In genomic region chr1:149069570-149069969, GRCm38 (mm10) we compare ENCODE assay signal across 22 mouse cellular contexts.
DNase-seq lines count a peak whose midpoint lies in the region; TF ChIP-seq lines count a peak whose summit lies in the region.
"Had no signal": no experiment of that assay in that cellular context is flagged by ENCODE, and none has a peak within 500 bp of the region (broad histone marks: within the 10 kb centered on the region; RNA-seq: fewer than 3 reads in every experiment).

No protein-coding gene starts in this region.

- no peak overlapping the region for H3K9ac ChIP-seq in MEL (ENCODE audit: control insufficient read depth, low read depth, low read length, poor library complexity, severe bottlenecking)

- H3K79me2 ChIP-seq in MEL (ENCODE audit: control insufficient read depth, insufficient read depth, low read length, poor library complexity): no peaks in the 10 kb centered on the region

- H3K4me1 ChIP-seq in MEL (ENCODE audit: control insufficient read depth in 1 of 2, insufficient read depth in 2 of 2, low read length in 2 of 2): peaks cover 10 to 16% of the 10 kb centered on the region in 2 experiments; a peak in 3 of 4 replicates

- no peak for TF ChIP-seq CTCF in MEL (IDR thresholded peaks at IDR 0.05 in 2 of 3, conservative IDR thresholded peaks at IDR 0.05 in 1 of 3; ENCODE audit: control insufficient read depth in 1 of 3, insufficient read depth in 1 of 3, low read depth in 2 of 3, low read length in 3 of 3, poor library complexity in 1 of 3, severe bottlenecking in 1 of 3)

- peak; percentile 86 to 93 for TF ChIP-seq EP300 in MEL (IDR thresholded peaks at IDR 0.05; ENCODE audit: low read depth in 1 of 2, low read length in 2 of 2)

- H3K36me3 ChIP-seq in MEL (ENCODE audit: control insufficient read depth in 1 of 2, insufficient read depth in 2 of 2, low read length in 2 of 2): peaks cover 0 to 11% of the 10 kb centered on the region in 2 experiments; a peak in 2 of 4 replicates
- H3K36me3 ChIP-seq: G1E had no signal

- peak overlapping the region; percentile 6; the same call in 1 of the 2 replicates for H3K27ac ChIP-seq in MEL (ENCODE audit: control insufficient read depth, low read depth, low read length)

- no peaks in the 10 kb centered on the region for H3K27me3 ChIP-seq in MEL (ENCODE audit: control insufficient read depth in 1 of 2, insufficient read depth in 2 of 2, low read length in 2 of 2)
- H3K27me3 ChIP-seq: CH12.LX, Patski had no signal

- no peaks in the 10 kb centered on the region for H3K9me3 ChIP-seq in MEL (replicated peaks; ENCODE audit: insufficient read depth, low read length)

- TF ChIP-seq POLR2A in MEL (IDR thresholded peaks at IDR 0.05; ENCODE audit: control insufficient read depth in 1 of 2, insufficient read depth in 1 of 2, low read depth in 1 of 2, low read length in 2 of 2, poor library complexity in 1 of 2): no peak

- TF ChIP-seq RAD21 in MEL (IDR thresholded peaks at IDR 0.05; ENCODE audit: low read depth, low read length): no peak

- H3K4me3 ChIP-seq in MEL (ENCODE audit: control insufficient read depth in 1 of 2, insufficient read depth in 1 of 2, low read depth in 2 of 2, low read length in 2 of 2): peak overlapping the region; percentile 4 to 38; a peak in 2 of 4 replicates

- intact Hi-C loops in heart, postnatal 25 days (cut with DNase I): no loop called here

- peak; percentile 52 for DNase-seq in 416B (ENCODE audit: low read depth)
- DNase-seq in MEL (ENCODE audit: low read depth, low spot score): peak; percentile 87
- DNase-seq in MEL-GATA-1-ER (ENCODE audit: extremely low read depth, low read depth): peak; percentile 77
- DNase-seq in heart, postnatal 25 days (ENCODE audit: low spot score): no peak
- no peak for DNase-seq in adrenal gland, postnatal 36 days
- no peak for DNase-seq in lung, postnatal 10 days
- DNase-seq: adrenal gland, adult 2 months; adrenal gland, adult 8-10 months; adrenal gland, postnatal 10 days; adrenal gland, postnatal 14 days; adrenal gland, postnatal 25 days; B cell, adult 2 months; cerebellum, adult 11 months; cerebellum, adult 11-12 months; cerebellum, adult 18-20 months; cerebellum, adult 2 months; cerebellum, adult 8-10 months; cerebellum, adult 9-10 months; cerebellum, adult 9-11 months had no signal

TF ChIP-seq in MEL, 35 proteins besides CTCF, POLR2A, EP300 and RAD21:
- TF ChIP-seq USF1 (IDR thresholded peaks at IDR 0.05; ENCODE audit: low read depth, low read length): no peak
- TF ChIP-seq SIN3A (IDR thresholded peaks at IDR 0.05; ENCODE audit: low read length): no peak
- TF ChIP-seq POLR2AphosphoS5 (IDR thresholded peaks at IDR 0.05; ENCODE audit: borderline replicate concordance, low read depth, low read length): no peak
- peak; percentile 58 for TF ChIP-seq ETS1 (IDR thresholded peaks at IDR 0.05; ENCODE audit: low read depth, low read length)
- peak; percentile 83 for TF ChIP-seq TCF12 (IDR thresholded peaks at IDR 0.05; ENCODE audit: low read depth, low read length)
- peak; percentile 82 for TF ChIP-seq RCOR1 (IDR thresholded peaks at IDR 0.05; ENCODE audit: low read depth, low read length)
- TF ChIP-seq GATA1 (IDR thresholded peaks at IDR 0.05; ENCODE audit: low read depth, low read length): peak; percentile 82
- no peak for TF ChIP-seq UBTF (IDR thresholded peaks at IDR 0.05; ENCODE audit: borderline replicate concordance, insufficient read depth, low read depth, low read length)

Comparison
In these comparisons a context has a peak if more than half of its experiments do, and no peak if none do; other contexts are left out.
1. DNase-seq: peak in 416B (single experiment), MEL (single experiment) and MEL-GATA-1-ER (single experiment); none in heart, postnatal 25 days (single experiment), adrenal gland, postnatal 36 days (0 of 2) and lung, postnatal 10 days (single experiment).